Mouse (Mus musculus) kidney, adult 2 months (tissue): ENCODE measurements around the gene Mgrn1. TPM values are rescaled to one million over a fixed set of nuclear protein-coding genes. Genes with fewer than 3 reads are reported as not detected.

ENCODE experiments used
- DNase-seq: peaks from one replicate; pipeline ENCODE4 v3.0.0; 2021
- H3K27ac ChIP-seq: fragments of 200-500 bp; 2 replicates; pipeline ENCODE4 v1.5.1; 2012; ENCODE audit warnings: low read depth, low read length, control low read depth, inconsistent platforms; ENCODE audit not compliant: insufficient read depth
- H3K27me3 ChIP-seq: fragments of 200-500 bp; replicated peaks from 2 replicates; pipeline ENCODE4 v1.6.1; 2012; ENCODE audit warnings: mild to moderate bottlenecking, moderate library complexity, low read length, inconsistent platforms; ENCODE audit not compliant: control insufficient read depth, insufficient read depth
- H3K36me3 ChIP-seq: fragments of 200-500 bp; 2 replicates; pipeline ENCODE4 v1.6.1; 2012; ENCODE audit warnings: mild to moderate bottlenecking, moderate library complexity, low read length, inconsistent platforms; ENCODE audit not compliant: control insufficient read depth, insufficient read depth
- H3K4me1 ChIP-seq: fragments of 200-500 bp; 2 replicates; pipeline ENCODE4 v1.6.1; 2011; ENCODE audit warnings: low read length; ENCODE audit not compliant: control insufficient read depth, insufficient read depth
- H3K4me3 ChIP-seq: fragments of 200-500 bp; 2 replicates; pipeline ENCODE4 v1.5.1; 2011; ENCODE audit warnings: mild to moderate bottlenecking, low read depth, low read length, control low read depth; ENCODE audit not compliant: insufficient read depth
- CTCF ChIP-seq: fragments of 200-500 bp; conservative IDR thresholded peaks from 2 replicates; pipeline ENCODE4 v1.5.1; 2011; ENCODE audit warnings: low read depth, mild to moderate bottlenecking, control low read depth, low read length, moderate library complexity, mixed read lengths; ENCODE audit not compliant: insufficient read depth, insufficient read length
- POLR2A ChIP-seq: fragments of 200-500 bp; IDR thresholded peaks from one replicate; pipeline ENCODE4 v1.6.1; 2011; ENCODE audit warnings: low read depth, low read length, control low read depth
- WGBS: fragments of 180-500 bp; shearing (Covaris S2); methylation state at CpG from one replicate; pipeline ENCODE4 v1.1.7; 2018; 5-methylcytosine and 5-hydroxymethylcytosine counted together
- polyA plus RNA-seq: library from polyadenylated mRNA; depleted of rRNA; stranded (reverse); fragments of >200 nt; gene quantifications from 2 replicates; pipeline ENCODE4 v1.2.3, GENCODE M21; 2012

Gene Mgrn1
- polyA plus RNA-seq, 1 experiment = 197 TPM

DNA sequence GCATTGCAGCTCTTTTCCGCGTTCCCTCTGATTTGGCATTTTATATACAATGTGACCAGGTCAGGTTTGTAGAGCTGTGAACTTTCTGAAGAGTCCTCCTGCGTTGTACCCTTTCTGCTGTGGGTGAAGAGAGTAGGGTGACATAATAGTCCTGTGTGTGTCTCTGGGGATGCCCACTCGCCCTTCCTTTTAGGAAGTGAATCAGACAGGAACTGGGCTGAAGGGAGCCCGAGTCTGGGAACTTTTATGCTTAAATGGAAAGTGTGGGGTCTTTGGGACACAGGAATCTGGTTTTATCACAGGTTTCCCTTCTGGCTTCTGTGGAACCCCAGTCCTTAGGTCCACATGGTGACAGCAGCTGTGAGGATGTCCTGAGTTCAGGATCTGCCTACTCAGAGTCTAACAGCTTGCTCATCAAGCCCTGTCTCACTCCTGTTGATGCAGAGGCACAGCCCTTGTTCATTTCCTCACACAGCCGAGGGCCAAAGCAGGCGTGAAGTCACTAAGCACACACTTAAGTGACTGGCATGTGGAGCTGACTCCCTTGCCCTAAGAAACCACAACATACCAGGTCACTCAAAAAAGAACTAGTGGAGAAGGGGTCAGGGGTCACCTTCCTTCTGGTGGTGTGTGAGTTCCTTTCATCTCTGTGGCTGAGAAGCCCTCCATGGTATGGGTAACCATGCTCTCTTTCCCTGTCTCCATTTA lies 8.3 kb downstream of the Mgrn1 start:
- Histone ChIP-seq H3K27me3 (no peaks in the 10 kb centered on the region), H3K27ac (peak overlapping the region; percentile 53), H3K4me1 (peaks cover 40% of the 10 kb centered on the region), H3K4me3 (no peak overlapping the region), H3K36me3 (no peaks in the 10 kb centered on the region; the same call in 1 of the 2 replicates)
- TF ChIP-seq CTCF (no peak), POLR2A (no peak)
- peak; percentile 40 for DNase-seq
- 61% methylated on average over 7 of the region's 7 CpGs for WGBS

DNA sequence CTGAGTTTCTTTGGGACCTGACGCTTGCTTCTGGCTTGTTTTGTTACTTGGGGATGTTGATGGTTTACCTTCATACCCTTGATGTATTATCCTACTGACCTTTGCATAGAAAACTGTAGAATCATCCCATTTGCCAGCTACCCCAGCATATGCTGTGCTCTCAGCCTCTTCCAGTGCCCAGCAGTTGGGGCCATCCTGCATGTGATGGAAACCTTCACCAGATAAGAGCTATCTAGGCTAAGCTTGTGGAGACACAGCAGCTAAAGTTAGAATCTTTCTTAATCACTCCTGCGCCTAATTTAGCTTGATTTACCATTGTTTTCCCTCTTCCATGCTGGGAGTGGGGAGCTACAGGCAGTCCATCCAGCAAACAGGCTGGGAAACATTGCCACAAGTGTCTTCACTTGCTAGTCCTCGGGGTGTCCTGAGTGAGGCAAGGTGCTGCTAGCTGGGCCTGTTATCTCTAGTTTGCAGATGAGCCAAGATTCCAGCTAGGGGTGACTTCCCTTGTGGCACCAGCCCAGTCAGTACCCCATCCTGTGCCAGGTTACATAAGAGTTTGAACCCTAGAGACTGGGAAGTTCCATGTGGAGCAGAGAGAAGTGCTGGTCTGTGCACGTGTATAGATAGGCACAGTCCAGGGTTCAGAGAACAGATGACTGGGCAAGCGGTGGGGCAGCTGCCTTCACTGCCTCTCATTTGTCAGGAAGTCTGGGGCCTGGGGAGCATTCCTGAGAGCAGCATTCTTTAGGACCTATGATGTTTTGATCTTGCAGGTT lies 10.4 kb downstream of the Mgrn1 start:
- no peaks in the 10 kb centered on the region; the same call in 1 of the 2 replicates for H3K36me3 ChIP-seq
- TF ChIP-seq CTCF (no peak), POLR2A (no peak)
- H3K4me1 ChIP-seq = peaks cover 32% of the 10 kb centered on the region
- no peak overlapping the region for H3K4me3 ChIP-seq
- WGBS = 40% methylated on average over 5 of the region's 5 CpGs
- DNase-seq = peak; percentile 95
- H3K27ac ChIP-seq = peak overlapping the region; percentile 73
- H3K27me3 ChIP-seq = no peaks in the 10 kb centered on the region

DNA sequence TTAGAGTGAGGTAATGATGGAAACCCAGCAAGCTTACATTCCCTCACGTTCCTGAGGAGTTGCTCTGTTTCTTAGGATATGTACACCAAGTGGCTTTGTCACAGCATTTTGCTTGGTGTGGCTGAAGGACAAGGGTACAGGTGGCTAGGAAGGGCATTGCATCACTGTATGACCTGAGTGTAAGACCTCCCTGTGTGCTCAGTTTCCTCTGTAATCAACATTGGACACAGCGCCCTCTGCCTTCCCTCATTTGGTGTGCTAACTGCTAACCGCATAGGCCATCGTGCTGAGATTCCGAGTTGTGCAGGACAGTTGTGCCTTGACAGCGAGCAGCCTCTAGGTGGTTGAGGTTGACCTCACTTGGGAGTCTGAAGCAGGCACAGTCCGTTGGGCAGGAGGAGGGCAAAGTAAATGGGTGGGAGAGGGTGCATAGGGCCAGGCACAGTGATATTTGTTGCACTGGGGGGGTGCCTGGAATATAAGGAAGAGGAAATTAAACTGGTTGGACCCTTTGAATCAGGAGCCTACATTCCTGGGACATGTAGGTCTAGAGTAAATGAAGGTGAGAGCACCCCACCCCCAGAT lies 11.2 kb downstream of the Mgrn1 start:
- peaks cover 30% of the 10 kb centered on the region for H3K4me1 ChIP-seq
- WGBS = 48% methylated on average over 7 of the region's 7 CpGs
- no peak overlapping the region for H3K4me3 ChIP-seq
- no peak for TF ChIP-seq POLR2A
- peak; percentile 51; the same call in 1 of the 2 replicates for TF ChIP-seq CTCF
- no peaks in the 10 kb centered on the region for H3K27me3 ChIP-seq
- no peaks in the 10 kb centered on the region; the same call in 1 of the 2 replicates for H3K36me3 ChIP-seq
- peak overlapping the region; percentile 25 for H3K27ac ChIP-seq
- no peak for DNase-seq

DNA sequence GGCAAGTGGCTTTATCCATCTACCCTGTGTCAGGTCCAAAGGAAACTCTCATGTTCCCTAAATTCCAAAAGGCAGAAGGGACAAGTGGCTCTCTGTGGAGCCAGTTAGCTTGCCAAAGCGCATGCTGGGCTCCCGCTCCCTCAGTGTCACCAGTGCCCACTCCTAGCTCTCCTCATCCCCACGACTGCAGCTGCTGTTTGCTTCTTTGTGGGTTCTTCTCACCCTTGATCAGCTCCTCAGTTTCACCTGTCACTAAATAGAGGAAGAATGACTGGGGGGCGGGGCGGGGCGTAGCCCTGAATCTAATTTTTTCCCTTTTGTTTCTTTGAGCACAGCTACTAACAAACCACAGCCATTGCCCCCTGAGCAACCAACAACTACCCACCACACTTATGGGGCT lies 12.8 kb downstream of the Mgrn1 start:
- Histone ChIP-seq H3K4me1 (peaks cover 36% of the 10 kb centered on the region), H3K36me3 (no peaks in the 10 kb centered on the region), H3K4me3 (no peak overlapping the region), H3K27me3 (no peaks in the 10 kb centered on the region), H3K27ac (no peak overlapping the region)
- no peak for DNase-seq
- 94% methylated on average over 6 of the region's 6 CpGs for WGBS
- TF ChIP-seq POLR2A (no peak), CTCF (no peak)

DNA sequence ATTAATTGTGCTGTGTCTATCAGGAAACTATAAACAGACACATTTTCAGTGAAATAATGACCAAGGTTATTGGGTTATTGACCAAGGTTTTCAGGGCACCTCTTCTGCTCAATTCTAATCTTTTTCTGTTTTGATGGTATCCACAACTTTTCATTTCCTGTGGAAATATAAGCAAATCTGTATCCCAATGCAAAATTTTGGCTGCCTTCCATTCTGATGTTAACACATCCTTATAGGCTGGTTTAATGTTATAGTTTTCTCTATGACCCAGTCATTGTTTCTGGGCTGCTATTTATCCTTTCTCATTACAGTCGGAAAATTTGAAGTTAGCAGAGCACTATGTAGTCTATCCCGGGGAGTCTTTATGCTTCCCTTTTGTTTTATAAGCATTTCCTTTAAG lies 13.7 kb downstream of the Mgrn1 start:
- no peak for DNase-seq
- WGBS = 77% methylated on average over 2 of the region's 2 CpGs
- Histone ChIP-seq H3K36me3 (no peaks in the 10 kb centered on the region), H3K4me3 (no peak overlapping the region), H3K27ac (no peak overlapping the region), H3K4me1 (peaks cover 37% of the 10 kb centered on the region), H3K27me3 (no peaks in the 10 kb centered on the region)
- no peak for TF ChIP-seq CTCF
- TF ChIP-seq POLR2A = no peak

DNA sequence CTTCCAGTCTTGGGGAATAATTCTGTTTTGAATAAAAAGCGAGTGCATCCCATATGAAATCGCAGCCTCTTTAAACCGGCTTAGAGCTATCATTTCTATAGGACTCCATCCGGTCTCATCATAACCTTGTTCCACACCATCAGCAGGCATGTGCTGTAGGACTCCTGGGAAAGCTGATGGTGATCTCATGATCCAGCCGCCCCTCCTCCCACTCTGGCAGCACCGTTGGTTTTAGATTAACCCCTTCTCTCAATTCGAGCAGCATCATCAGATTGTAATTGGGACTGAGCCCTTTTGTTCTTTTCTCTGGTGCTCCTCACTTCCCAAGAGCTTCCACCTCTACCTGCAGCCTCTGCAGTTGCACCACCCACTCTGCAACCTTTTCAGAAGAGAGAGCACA lies 15.1 kb downstream of the Mgrn1 start:
- H3K27ac ChIP-seq = 0 out of 2 replicates have a peak overlapping the region, but pooled peaks have one; percentile 14
- DNase-seq = peak; percentile 89
- WGBS = 64% methylated on average over 7 of the region's 7 CpGs
- TF ChIP-seq POLR2A = no peak
- no peak for TF ChIP-seq CTCF
- peaks cover 37% of the 10 kb centered on the region; the same call in 1 of the 2 replicates for H3K4me1 ChIP-seq
- no peaks in the 10 kb centered on the region for H3K36me3 ChIP-seq
- H3K4me3 ChIP-seq = no peak overlapping the region
- no peaks in the 10 kb centered on the region for H3K27me3 ChIP-seq

DNA sequence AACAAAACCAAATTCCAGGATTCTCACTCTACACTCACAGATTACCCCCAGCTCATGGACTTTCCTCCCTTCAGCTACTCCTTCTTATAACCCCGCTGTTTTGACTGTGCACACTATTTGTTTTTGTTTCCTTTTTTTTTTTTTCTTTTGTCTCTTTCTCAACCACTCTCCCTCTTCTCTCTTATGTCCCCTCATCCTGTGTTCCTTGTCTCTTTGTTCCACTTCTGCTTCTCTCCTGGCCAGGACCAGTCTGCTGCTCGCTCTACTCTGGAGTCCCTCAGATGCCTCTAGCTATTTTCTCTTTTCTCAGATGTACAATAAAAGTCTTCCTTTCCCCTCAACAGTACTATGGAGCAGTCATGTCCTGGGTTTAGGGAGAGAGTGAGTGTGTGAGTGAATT lies 16.3 kb downstream of the Mgrn1 start:
- peak overlapping the region; percentile 3; the same call in 1 of the 2 replicates for H3K27ac ChIP-seq
- DNase-seq = no peak
- TF ChIP-seq POLR2A = no peak
- TF ChIP-seq CTCF = no peak
- no peaks in the 10 kb centered on the region for H3K27me3 ChIP-seq
- H3K4me1 ChIP-seq = peaks cover 34% of the 10 kb centered on the region; the same call in 1 of the 2 replicates
- no peak overlapping the region for H3K4me3 ChIP-seq
- H3K36me3 ChIP-seq = no peaks in the 10 kb centered on the region
- WGBS = 64% methylated on average over 2 of the region's 2 CpGs
